Mouse (Mus musculus) ES-Bruce4 (cell line): Measurements from ENCODE around the gene Clic5. TPM values are rescaled to one million over a fixed set of nuclear protein-coding genes. Genes with fewer than 3 reads are reported as not detected.
"Not testable (repeated sequence)": the region's sequence is repeated elsewhere in the genome, so short reads cannot be mapped to it uniquely, and the experiment has no call there.

ENCODE experiments used
- H3K27ac ChIP-seq: 2 replicates; pipeline ENCODE4 v1.5.1; 2012; ENCODE audit warnings: low read length, inconsistent platforms; ENCODE audit not compliant: insufficient read depth
- H3K27me3 ChIP-seq: 2 replicates; pipeline ENCODE4 v1.6.1; 2012; ENCODE audit warnings: mild to moderate bottlenecking, low read length, inconsistent platforms; ENCODE audit not compliant: control insufficient read depth, poor library complexity, insufficient read depth, severe bottlenecking
- H3K36me3 ChIP-seq: 2 replicates; pipeline ENCODE4 v1.6.1; 2012; ENCODE audit warnings: inconsistent platforms, mild to moderate bottlenecking, low read length, moderate library complexity; ENCODE audit not compliant: control insufficient read depth, poor library complexity, insufficient read depth, severe bottlenecking
- H3K4me1 ChIP-seq: one replicate; pipeline ENCODE4 v1.8.1; 2011; ENCODE audit warnings: low read length; ENCODE audit not compliant: control insufficient read depth, insufficient read depth
- H3K4me3 ChIP-seq: 2 replicates; pipeline ENCODE4 v1.5.1; 2011; ENCODE audit warnings: low read depth, mild to moderate bottlenecking, low read length
- H3K9ac ChIP-seq: 2 replicates; pipeline ENCODE4 v1.6.1; 2012; ENCODE audit warnings: low read depth, mild to moderate bottlenecking, inconsistent platforms; ENCODE audit not compliant: poor library complexity, severe bottlenecking
- H3K9me3 ChIP-seq: replicated peaks from 2 replicates; pipeline ENCODE4 v1.6.1; 2012; ENCODE audit warnings: mild to moderate bottlenecking, low read length, inconsistent platforms; ENCODE audit not compliant: control insufficient read depth, poor library complexity, insufficient read depth, severe bottlenecking
- CTCF ChIP-seq: IDR thresholded peaks from one replicate; pipeline ENCODE4 v1.8.1; 2011; ENCODE audit warnings: low read depth, low read length
- EP300 ChIP-seq: IDR thresholded peaks from 2 replicates; pipeline ENCODE4 v1.6.1; 2011; ENCODE audit warnings: low read depth, low read length; ENCODE audit not compliant: insufficient read depth
- POLR2A ChIP-seq: IDR thresholded peaks from one replicate; pipeline ENCODE4 v1.8.1; 2011; ENCODE audit warnings: low read length; ENCODE audit not compliant: insufficient read depth
- polyA plus RNA-seq: library from polyadenylated mRNA; stranded (reverse); fragments of >200 nt; gene quantifications from 2 replicates; pipeline ENCODE4 v1.2.4, GENCODE M21; 2011; ENCODE audit warnings: low read depth; ENCODE audit not compliant: missing spikeins, insufficient read depth, insufficient read length

Gene Clic5
- polyA plus RNA-seq, 1 experiment = 6.0 TPM

GRCm38 (mm10) chr17:44186871-44187270, 1.5 kb upstream of the Clic5 start:
- H3K27ac ChIP-seq = no peak overlapping the region
- no peaks in the 10 kb centered on the region for H3K4me1 ChIP-seq
- no peaks in the 10 kb centered on the region for H3K9me3 ChIP-seq
- H3K4me3 ChIP-seq = no peak overlapping the region
- no peak overlapping the region for H3K9ac ChIP-seq
- H3K27me3 ChIP-seq = no peaks in the 10 kb centered on the region
- TF ChIP-seq EP300 = no peak
- TF ChIP-seq CTCF = no peak
- TF ChIP-seq POLR2A = no peak
- H3K36me3 ChIP-seq = no peaks in the 10 kb centered on the region

DNA sequence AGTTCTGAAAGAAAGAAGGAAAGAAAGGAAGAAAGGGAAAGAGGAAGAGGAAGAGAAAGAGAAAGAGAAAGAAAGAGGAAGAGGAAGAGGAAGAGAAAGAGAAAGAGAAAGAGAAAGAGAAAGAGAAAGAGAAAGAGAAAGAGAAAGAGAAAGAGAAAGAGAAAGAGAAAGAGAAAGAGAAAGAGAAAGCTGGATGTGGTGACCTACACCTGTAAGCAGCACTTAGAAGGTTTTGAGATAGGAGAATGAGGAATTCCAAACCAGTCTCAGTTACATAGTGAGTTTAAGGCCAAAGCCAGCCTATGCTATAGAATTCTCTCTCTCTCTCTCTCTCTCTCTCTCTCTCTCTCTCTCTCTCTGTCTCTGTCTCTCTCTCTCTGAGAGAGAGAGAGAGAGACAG, 847 bp upstream of the Clic5 start:
- H3K27ac ChIP-seq, H3K36me3 ChIP-seq, H3K27me3 ChIP-seq, H3K9me3 ChIP-seq, H3K4me3 ChIP-seq, H3K4me1 ChIP-seq, H3K9ac ChIP-seq: not testable (repeated sequence)

GRCm38 (mm10) chr17:44188769-44189145, 373 bp downstream of the Clic5 start:
- H3K9me3 ChIP-seq = no peaks in the 10 kb centered on the region
- TF ChIP-seq EP300 = no peak
- H3K4me1 ChIP-seq = no peaks in the 10 kb centered on the region
- H3K27me3 ChIP-seq = no peaks in the 10 kb centered on the region
- no peak overlapping the region for H3K9ac ChIP-seq
- H3K4me3 ChIP-seq = peak overlapping the region; percentile 22; the same call in 1 of the 2 replicates
- H3K36me3 ChIP-seq = no peaks in the 10 kb centered on the region
- H3K27ac ChIP-seq = no peak overlapping the region

- TF ChIP-seq CTCF (no peak), POLR2A (no peak), EP300 (no peak)
- Histone ChIP-seq H3K4me3 (no peak overlapping the region), H3K4me1 (no peaks in the 10 kb centered on the region), H3K36me3 (no peaks in the 10 kb centered on the region), H3K27me3 (no peaks in the 10 kb centered on the region), H3K9ac (no peak overlapping the region), H3K27ac (no peak overlapping the region), H3K9me3 (no peaks in the 10 kb centered on the region)
These were observed 1.3 kb downstream of the Clic5 start for GRCm38 (mm10) chr17:44189696-44190095.

DNA sequence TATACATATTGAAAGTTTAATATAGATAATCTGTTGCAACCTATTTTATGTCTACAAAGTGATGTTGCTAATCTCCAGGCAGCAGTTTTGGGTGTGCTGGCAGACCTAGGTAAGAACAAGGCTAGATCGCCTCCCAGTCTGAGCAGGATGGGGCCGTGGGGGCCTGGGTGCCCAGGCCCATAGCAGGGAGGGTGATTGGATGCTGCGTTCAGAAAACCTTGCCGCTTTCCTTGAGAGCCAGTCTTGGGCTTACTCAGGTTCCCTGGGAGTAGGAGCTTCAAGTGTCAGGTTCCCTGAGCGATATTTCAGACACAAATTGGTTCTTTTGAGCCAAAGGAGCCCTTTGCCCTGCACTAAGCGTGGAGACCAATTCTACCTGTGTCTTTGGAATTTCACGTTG, 1.9 kb downstream of the Clic5 start:
- Histone ChIP-seq H3K36me3 (no peaks in the 10 kb centered on the region), H3K4me1 (no peaks in the 10 kb centered on the region), H3K27ac (no peak overlapping the region), H3K9ac (no peak overlapping the region), H3K27me3 (no peaks in the 10 kb centered on the region), H3K9me3 (no peaks in the 10 kb centered on the region), H3K4me3 (no peak overlapping the region)
- TF ChIP-seq CTCF = no peak
- TF ChIP-seq POLR2A = no peak
- TF ChIP-seq EP300 = no peak

- Histone ChIP-seq H3K27me3 (no peaks in the 10 kb centered on the region), H3K27ac (no peak overlapping the region), H3K9me3 (no peaks in the 10 kb centered on the region), H3K4me3 (no peak overlapping the region), H3K36me3 (no peaks in the 10 kb centered on the region), H3K9ac (no peak overlapping the region), H3K4me1 (no peaks in the 10 kb centered on the region)
- TF ChIP-seq POLR2A (no peak), EP300 (no peak), CTCF (no peak)
These were observed 4.6 kb downstream of the Clic5 start for GRCm38 (mm10) chr17:44192981-44193380.

GRCm38 (mm10) chr17:44199158-44199557, 10.8 kb downstream of the Clic5 start:
- no peaks in the 10 kb centered on the region for H3K9me3 ChIP-seq
- H3K27me3 ChIP-seq = peaks cover 2% of the 10 kb centered on the region; the same call in 1 of the 2 replicates
- H3K4me3 ChIP-seq = no peak overlapping the region
- no peak for TF ChIP-seq EP300
- no peak for TF ChIP-seq CTCF
- no peak for TF ChIP-seq POLR2A
- no peaks in the 10 kb centered on the region for H3K4me1 ChIP-seq
- no peak overlapping the region for H3K27ac ChIP-seq
- no peaks in the 10 kb centered on the region for H3K36me3 ChIP-seq
- H3K9ac ChIP-seq = no peak overlapping the region
